7 mouse cellular contexts compared by ENCODE assay signal in the genomic region with DNA sequence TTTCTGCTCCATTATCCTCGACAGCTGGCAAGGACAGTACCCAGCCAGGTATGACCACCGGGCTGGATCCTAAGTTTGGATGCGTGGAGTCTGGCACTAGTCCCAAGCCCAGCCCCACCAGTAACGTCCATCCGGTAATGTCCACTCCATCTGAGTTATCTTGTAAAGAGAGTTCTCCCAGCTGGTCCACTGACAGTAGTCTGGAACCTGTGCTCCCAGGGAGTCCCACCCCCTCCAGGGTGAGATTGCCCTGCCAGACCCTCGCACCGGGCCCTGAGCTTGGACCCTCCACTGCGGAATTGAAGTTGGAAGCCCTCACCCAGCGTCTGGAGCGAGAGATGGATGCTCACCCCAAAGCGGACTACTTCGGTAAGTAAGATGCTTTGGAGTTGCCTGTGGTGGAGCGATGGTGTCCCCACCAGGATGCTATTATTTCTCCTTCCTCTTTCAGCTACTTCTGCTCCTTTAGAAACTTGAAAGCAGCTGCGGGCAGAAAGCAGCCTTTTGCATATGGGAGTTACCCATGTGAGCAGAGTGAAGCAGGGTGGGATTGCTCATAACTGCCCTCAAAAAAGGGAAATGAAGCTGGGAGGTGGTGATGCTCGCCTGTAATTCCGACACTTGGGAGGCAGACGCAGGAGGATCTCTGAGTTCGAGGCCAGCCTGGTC. TPM values are rescaled to one million over a fixed set of nuclear protein-coding genes. Genes with fewer than 3 reads are reported as not detected.
DNase-seq lines count a peak whose midpoint lies in the region; ATAC-seq lines count a peak whose summit lies in the region.

No protein-coding gene starts in this region.

- H3K4me2 ChIP-seq in embryonic facial prominence, embryonic 13.5 days = peak overlapping the region; percentile 93

- ATAC-seq in embryonic facial prominence, embryonic 13.5 days (ENCODE audit: insufficient number of reproducible peaks, insufficient read depth, low FRiP score, low TSS enrichment, low read depth) = no peak

- peak overlapping the region; percentile 74 for H3K4me3 ChIP-seq in embryonic facial prominence, embryonic 13.5 days

- H3K27ac ChIP-seq in embryonic facial prominence, embryonic 13.5 days = no peak overlapping the region

- peaks cover 48% of the 10 kb centered on the region for H3K4me1 ChIP-seq in embryonic facial prominence, embryonic 13.5 days

- DNase-seq in MEL-GATA-1-ER (ENCODE audit: extremely low read depth, low read depth) = peak; percentile 82
- peak; percentile 37 for DNase-seq in induced T-regulatory cell, adult 2 months (ENCODE audit: low read depth)
- DNase-seq in lung, postnatal 14 days = peak; percentile 35
- peak; percentile 41 to 73 for DNase-seq in spleen, postnatal 4 days (ENCODE audit: low spot score in 2 of 2)
- no peak for DNase-seq in gastrocnemius, postnatal 36 days
- DNase-seq in layer of hippocampus, postnatal 10 days (ENCODE audit: low spot score in 2 of 2) = no peak

- 86% methylated on average over 18 of the region's 18 CpGs for WGBS in embryonic facial prominence, embryonic 13.5 days

- H3K9me3 ChIP-seq in embryonic facial prominence, embryonic 13.5 days = no peaks in the 10 kb centered on the region

- H3K36me3 ChIP-seq in embryonic facial prominence, embryonic 13.5 days = peaks cover 28% of the 10 kb centered on the region

- peak overlapping the region; percentile 85 for H3K9ac ChIP-seq in embryonic facial prominence, embryonic 13.5 days

- intact Hi-C loops in gastrocnemius, postnatal 36 days (cut with DNase I) = no loop called here

- H3K27me3 ChIP-seq in embryonic facial prominence, embryonic 13.5 days = no peaks in the 10 kb centered on the region

RNA-seq across cellular contexts. Expression of gene Limd1, which starts 1.9 kb away (rescaled TPM):
- polyA plus RNA-seq in embryonic facial prominence, embryonic 13.5 days (2015; fragmentation: Nextera tagmentation; extraction: Ambion mirVana) = 47.0 and 50.2 TPM in 2 replicates
- 10 to 100 TPM; 28.4 to 32.1 TPM for total RNA-seq in gastrocnemius, postnatal 36 days (2021)
- total RNA-seq in layer of hippocampus, postnatal 10 days (2021) = 10 to 100 TPM in 1 of 2 experiments, 1 to 10 TPM in 1; 9.6 to 13.5 TPM

RNA-seq across cellular contexts. Expression of gene Sacm1l, which starts 49.2 kb away (rescaled TPM):
- 42.8 and 49.3 TPM in 2 replicates for polyA plus RNA-seq in embryonic facial prominence, embryonic 13.5 days (2015; fragmentation: Nextera tagmentation; extraction: Ambion mirVana)
- 10 to 100 TPM; 16.1 to 19.7 TPM for total RNA-seq in gastrocnemius, postnatal 36 days (2021)
- total RNA-seq in layer of hippocampus, postnatal 10 days (2021) = 10 to 100 TPM; 41.1 to 44.5 TPM

Comparison
In these comparisons a context has a peak if more than half of its experiments do, and no peak if none do; other contexts are left out.
1. DNase-seq: peak in MEL-GATA-1-ER (single experiment), induced T-regulatory cell, adult 2 months (single experiment), lung, postnatal 14 days (single experiment) and spleen, postnatal 4 days (2 of 2); none in gastrocnemius, postnatal 36 days (0 of 2) and layer of hippocampus, postnatal 10 days (0 of 2).